Mouse (Mus musculus): Measurements from ENCODE around the gene Skap2. TPM values are rescaled to one million over a fixed set of nuclear protein-coding genes. Genes with fewer than 3 reads are reported as not detected.

Skap2 gene
- polyA plus RNA-seq, 1 experiment from 2014 or later = 15.3 TPM

- Histone ChIP-seq H3K9me3 (ENCODE audit: control insufficient read depth, low read length) (no peaks in the 10 kb centered on the region), H3K4me3 (ENCODE audit: low read depth, low read length) (no peak overlapping the region), H3K27ac (replicated peaks; ENCODE audit: low read depth, low read length) (no peak overlapping the region), H3K9ac (ENCODE audit: low read length) (no peak overlapping the region), H3K27me3 (ENCODE audit: control insufficient read depth, insufficient read depth, low read length) (peaks cover 10% of the 10 kb centered on the region; the same call in 1 of the 2 replicates), H3K36me3 (ENCODE audit: control insufficient read depth, insufficient read depth, low read length) (no peaks in the 10 kb centered on the region), H3K4me2 (ENCODE audit: low read depth, severe bottlenecking) (no peak overlapping the region), H3K4me1 (ENCODE audit: control insufficient read depth, insufficient read depth, low read length) (peaks cover 18% of the 10 kb centered on the region)
- DNase-seq (ENCODE audit: low spot score) (peak; percentile 31), ATAC-seq (ENCODE audit: insufficient number of reproducible peaks, low FRiP score, low TSS enrichment, low read depth) (no peak)
- WGBS = 35% methylated on average over 6 of the region's 6 CpGs
Observed at GRCm38 (mm10) chr6:52009385-52009784, 3.0 kb downstream of the Skap2 start.

DNA sequence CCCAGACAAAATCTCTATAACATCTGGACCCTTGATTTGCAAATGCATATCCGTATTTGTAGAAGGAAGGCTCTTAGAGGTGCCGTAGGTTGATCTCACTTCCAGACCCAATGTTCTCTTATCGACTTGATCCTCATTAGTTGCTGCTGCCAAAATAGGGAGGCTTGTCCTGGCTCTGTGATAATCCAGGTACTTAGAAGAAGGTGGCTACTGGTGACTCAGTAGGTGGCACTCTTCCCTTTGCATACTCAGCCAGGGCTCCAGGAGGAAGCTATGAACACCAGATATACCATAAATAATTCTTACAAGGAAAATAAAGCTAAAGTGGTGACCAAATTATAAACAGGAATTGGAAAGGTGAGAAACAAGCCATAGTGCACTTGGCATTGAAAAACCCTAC, 3.6 kb downstream of the Skap2 start:
- 22% methylated on average over 3 of the region's 3 CpGs for WGBS
- Histone ChIP-seq H3K27ac (replicated peaks; ENCODE audit: low read depth, low read length) (no peak overlapping the region), H3K4me3 (ENCODE audit: low read depth, low read length) (no peak overlapping the region), H3K4me1 (ENCODE audit: control insufficient read depth, insufficient read depth, low read length) (peaks cover 18% of the 10 kb centered on the region), H3K9me3 (ENCODE audit: control insufficient read depth, low read length) (no peaks in the 10 kb centered on the region), H3K4me2 (ENCODE audit: low read depth, severe bottlenecking) (no peak overlapping the region), H3K27me3 (ENCODE audit: control insufficient read depth, insufficient read depth, low read length) (peaks cover 12% of the 10 kb centered on the region; the same call in 1 of the 2 replicates), H3K36me3 (ENCODE audit: control insufficient read depth, insufficient read depth, low read length) (no peaks in the 10 kb centered on the region), H3K9ac (ENCODE audit: low read length) (no peak overlapping the region)
- ATAC-seq (ENCODE audit: insufficient number of reproducible peaks, low FRiP score, low TSS enrichment, low read depth) (no peak), DNase-seq (ENCODE audit: low spot score) (no peak)

DNA sequence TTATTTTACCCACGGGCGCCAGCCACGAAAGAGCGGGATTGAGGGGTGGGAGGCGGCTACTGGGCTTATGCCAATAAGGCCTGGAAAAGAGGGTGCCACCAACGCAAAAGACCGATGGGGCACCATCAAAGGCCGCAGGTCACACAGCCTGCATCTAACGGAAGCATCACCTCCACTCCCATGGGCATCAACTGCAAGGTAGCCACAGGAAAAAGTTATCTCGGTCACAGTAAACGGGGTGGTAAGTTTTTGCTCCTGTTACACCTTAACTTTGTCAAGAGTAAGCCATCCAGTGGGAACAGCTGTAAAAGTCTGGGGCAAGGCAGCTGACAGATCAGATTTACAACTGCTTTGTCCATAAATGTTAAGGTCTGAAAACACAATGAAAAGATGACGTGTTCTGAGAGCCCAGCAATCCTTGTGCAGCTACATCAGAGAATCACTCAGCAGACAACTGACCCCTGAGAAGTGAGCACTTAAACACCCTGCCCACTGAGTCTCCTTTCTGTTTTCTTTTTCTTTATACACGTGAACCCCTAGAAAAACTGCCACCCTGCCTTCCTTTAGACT, 5.6 kb downstream of the Skap2 start:
- WGBS = under 1% methylated on average over 13 of the region's 13 CpGs
- Histone ChIP-seq H3K9me3 (ENCODE audit: control insufficient read depth, low read length) (no peaks in the 10 kb centered on the region), H3K9ac (ENCODE audit: low read length) (no peak overlapping the region), H3K36me3 (ENCODE audit: control insufficient read depth, insufficient read depth, low read length) (no peaks in the 10 kb centered on the region), H3K4me2 (ENCODE audit: low read depth, severe bottlenecking) (peak overlapping the region; percentile 51), H3K27ac (replicated peaks; ENCODE audit: low read depth, low read length) (no peak overlapping the region), H3K27me3 (ENCODE audit: control insufficient read depth, insufficient read depth, low read length) (peaks cover 14% of the 10 kb centered on the region; the same call in 1 of the 2 replicates), H3K4me3 (ENCODE audit: low read depth, low read length) (peak overlapping the region; percentile 24), H3K4me1 (ENCODE audit: control insufficient read depth, insufficient read depth, low read length) (peaks cover 18% of the 10 kb centered on the region)
- DNase-seq (ENCODE audit: low spot score) (peak; percentile 58), ATAC-seq (ENCODE audit: insufficient number of reproducible peaks, low FRiP score, low TSS enrichment, low read depth) (peak; percentile 35; the same call in 1 of the 2 replicates)

GRCm38 (mm10) chr6:52005963-52006648, 6.2 kb downstream of the Skap2 start:
- H3K36me3 ChIP-seq (ENCODE audit: control insufficient read depth, insufficient read depth, low read length) = no peaks in the 10 kb centered on the region
- H3K4me1 ChIP-seq (ENCODE audit: control insufficient read depth, insufficient read depth, low read length) = peaks cover 18% of the 10 kb centered on the region
- under 1% methylated on average over 19 of the region's 19 CpGs for WGBS
- H3K27ac ChIP-seq (replicated peaks; ENCODE audit: low read depth, low read length) = 0 out of 2 replicates have a peak overlapping the region, but pooled peaks have one; percentile 15
- H3K9me3 ChIP-seq (ENCODE audit: control insufficient read depth, low read length) = no peaks in the 10 kb centered on the region
- H3K27me3 ChIP-seq (ENCODE audit: control insufficient read depth, insufficient read depth, low read length) = peaks cover 14% of the 10 kb centered on the region; the same call in 1 of the 2 replicates
- H3K4me3 ChIP-seq (ENCODE audit: low read depth, low read length) = peak overlapping the region; percentile 24
- ATAC-seq (ENCODE audit: insufficient number of reproducible peaks, low FRiP score, low TSS enrichment, low read depth) (peak; percentile 60; the same call in 1 of the 2 replicates), DNase-seq (ENCODE audit: low spot score) (peak; percentile 66)
- H3K9ac ChIP-seq (ENCODE audit: low read length) = peak overlapping the region; percentile 45; the same call in 1 of the 2 replicates
- H3K4me2 ChIP-seq (ENCODE audit: low read depth, severe bottlenecking) = peak overlapping the region; percentile 51

DNA sequence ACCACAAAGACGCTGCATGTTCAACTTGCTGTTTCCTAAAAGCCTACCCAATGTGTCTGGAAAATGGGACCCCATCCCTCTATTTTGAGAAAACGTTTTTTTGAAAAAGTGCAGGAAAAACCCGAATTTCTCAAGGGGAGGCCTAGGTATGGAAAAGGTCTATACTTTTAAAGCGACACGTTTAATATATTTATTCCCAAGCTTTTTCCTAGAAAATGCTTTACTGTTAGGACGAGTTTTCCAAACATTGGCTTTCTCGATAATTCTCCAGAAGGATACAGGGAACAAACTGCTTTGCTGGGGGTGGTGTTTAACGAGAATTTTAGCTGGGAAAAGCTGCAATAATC, 6.8 kb downstream of the Skap2 start:
- Histone ChIP-seq H3K9me3 (ENCODE audit: control insufficient read depth, low read length) (no peaks in the 10 kb centered on the region), H3K4me3 (ENCODE audit: low read depth, low read length) (no peak overlapping the region), H3K4me2 (ENCODE audit: low read depth, severe bottlenecking) (peak overlapping the region; percentile 51), H3K36me3 (ENCODE audit: control insufficient read depth, insufficient read depth, low read length) (no peaks in the 10 kb centered on the region), H3K27me3 (ENCODE audit: control insufficient read depth, insufficient read depth, low read length) (peaks cover 14% of the 10 kb centered on the region; the same call in 1 of the 2 replicates), H3K4me1 (ENCODE audit: control insufficient read depth, insufficient read depth, low read length) (peaks cover 18% of the 10 kb centered on the region), H3K27ac (replicated peaks; ENCODE audit: low read depth, low read length) (no peak overlapping the region), H3K9ac (ENCODE audit: low read length) (no peak overlapping the region)
- no peak for ATAC-seq (ENCODE audit: insufficient number of reproducible peaks, low FRiP score, low TSS enrichment, low read depth)
- WGBS = 6% methylated on average over 8 of the region's 8 CpGs
- no peak for DNase-seq (ENCODE audit: low spot score)

- Histone ChIP-seq H3K27me3 (ENCODE audit: control insufficient read depth, insufficient read depth, low read length) (peaks cover 14% of the 10 kb centered on the region; the same call in 1 of the 2 replicates), H3K9ac (ENCODE audit: low read length) (no peak overlapping the region), H3K4me3 (ENCODE audit: low read depth, low read length) (no peak overlapping the region), H3K4me2 (ENCODE audit: low read depth, severe bottlenecking) (no peak overlapping the region), H3K4me1 (ENCODE audit: control insufficient read depth, insufficient read depth, low read length) (peaks cover 18% of the 10 kb centered on the region), H3K36me3 (ENCODE audit: control insufficient read depth, insufficient read depth, low read length) (no peaks in the 10 kb centered on the region), H3K27ac (replicated peaks; ENCODE audit: low read depth, low read length) (no peak overlapping the region), H3K9me3 (ENCODE audit: control insufficient read depth, low read length) (no peaks in the 10 kb centered on the region)
- WGBS = 10% methylated on average over 3 of the region's 3 CpGs
- ATAC-seq (ENCODE audit: insufficient number of reproducible peaks, low FRiP score, low TSS enrichment, low read depth) (no peak), DNase-seq (ENCODE audit: low spot score) (peak; percentile 47)
Observed at GRCm38 (mm10) chr6:52004995-52005394, 7.4 kb downstream of the Skap2 start.

DNA sequence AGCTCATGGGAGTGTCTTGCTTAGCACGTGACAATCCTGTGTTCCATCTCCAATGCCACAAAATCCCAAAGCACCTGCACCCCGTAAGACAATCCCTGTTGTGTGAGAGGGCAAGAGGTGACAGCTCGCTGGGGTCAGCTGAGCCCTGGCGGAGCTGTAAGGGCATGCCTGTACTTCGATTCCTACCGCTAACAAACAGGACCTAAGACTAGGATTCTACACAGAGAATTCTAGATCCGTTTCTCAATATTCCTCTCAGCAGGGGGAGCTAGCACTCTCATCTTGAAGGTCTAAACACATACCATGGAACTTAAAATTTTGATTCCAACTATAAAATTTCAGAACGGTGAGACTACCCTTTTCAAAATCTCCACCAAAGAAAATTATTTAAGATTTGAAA, 9.7 kb downstream of the Skap2 start:
- H3K27me3 ChIP-seq (ENCODE audit: control insufficient read depth, insufficient read depth, low read length) = peaks cover 11% of the 10 kb centered on the region; the same call in 1 of the 2 replicates
- H3K9ac ChIP-seq (ENCODE audit: low read length) = no peak overlapping the region
- DNase-seq (ENCODE audit: low spot score) = peak; percentile 43
- H3K4me1 ChIP-seq (ENCODE audit: control insufficient read depth, insufficient read depth, low read length) = peaks cover 18% of the 10 kb centered on the region
- H3K9me3 ChIP-seq (ENCODE audit: control insufficient read depth, low read length) = no peaks in the 10 kb centered on the region
- no peak overlapping the region for H3K4me3 ChIP-seq (ENCODE audit: low read depth, low read length)
- no peaks in the 10 kb centered on the region for H3K36me3 ChIP-seq (ENCODE audit: control insufficient read depth, insufficient read depth, low read length)
- H3K4me2 ChIP-seq (ENCODE audit: low read depth, severe bottlenecking) = no peak overlapping the region
- no peak overlapping the region for H3K27ac ChIP-seq (replicated peaks; ENCODE audit: low read depth, low read length)
- WGBS = 28% methylated on average over 8 of the region's 8 CpGs
- no peak for ATAC-seq (ENCODE audit: insufficient number of reproducible peaks, low FRiP score, low TSS enrichment, low read depth)

DNA sequence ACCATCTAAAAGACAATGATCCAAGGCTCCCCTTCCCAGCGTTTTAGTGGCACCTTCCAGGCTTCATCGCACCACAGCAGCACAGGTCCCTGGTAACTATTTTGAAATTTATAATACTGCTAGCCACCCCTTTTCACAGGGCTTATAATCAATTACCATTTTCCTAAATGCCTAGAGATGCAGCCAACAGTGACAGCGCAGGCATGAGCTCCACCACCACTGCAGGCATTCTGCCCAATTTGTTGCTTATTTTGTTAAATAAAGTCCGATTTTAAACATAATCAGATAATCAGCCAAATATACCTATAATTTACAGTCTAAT, 13.2 kb downstream of the Skap2 start:
- 0 out of 2 replicates have a peak, but pooled peaks cover 5% of the 10 kb centered on the region for H3K27me3 ChIP-seq (ENCODE audit: control insufficient read depth, insufficient read depth, low read length)
- H3K36me3 ChIP-seq (ENCODE audit: control insufficient read depth, insufficient read depth, low read length) = no peaks in the 10 kb centered on the region
- no peak overlapping the region for H3K9ac ChIP-seq (ENCODE audit: low read length)
- no peak for DNase-seq (ENCODE audit: low spot score)
- H3K9me3 ChIP-seq (ENCODE audit: control insufficient read depth, low read length) = no peaks in the 10 kb centered on the region
- no peak overlapping the region for H3K4me2 ChIP-seq (ENCODE audit: low read depth, severe bottlenecking)
- no peak overlapping the region for H3K27ac ChIP-seq (replicated peaks; ENCODE audit: low read depth, low read length)
- WGBS = 77% methylated on average over 4 of the region's 4 CpGs
- H3K4me3 ChIP-seq (ENCODE audit: low read depth, low read length) = no peak overlapping the region
- H3K4me1 ChIP-seq (ENCODE audit: control insufficient read depth, insufficient read depth, low read length) = no peaks in the 10 kb centered on the region
- ATAC-seq (ENCODE audit: insufficient number of reproducible peaks, low FRiP score, low TSS enrichment, low read depth) = no peak
